Comparison of ENCODE assay signal across 28 mouse cellular contexts in the genomic region with DNA sequence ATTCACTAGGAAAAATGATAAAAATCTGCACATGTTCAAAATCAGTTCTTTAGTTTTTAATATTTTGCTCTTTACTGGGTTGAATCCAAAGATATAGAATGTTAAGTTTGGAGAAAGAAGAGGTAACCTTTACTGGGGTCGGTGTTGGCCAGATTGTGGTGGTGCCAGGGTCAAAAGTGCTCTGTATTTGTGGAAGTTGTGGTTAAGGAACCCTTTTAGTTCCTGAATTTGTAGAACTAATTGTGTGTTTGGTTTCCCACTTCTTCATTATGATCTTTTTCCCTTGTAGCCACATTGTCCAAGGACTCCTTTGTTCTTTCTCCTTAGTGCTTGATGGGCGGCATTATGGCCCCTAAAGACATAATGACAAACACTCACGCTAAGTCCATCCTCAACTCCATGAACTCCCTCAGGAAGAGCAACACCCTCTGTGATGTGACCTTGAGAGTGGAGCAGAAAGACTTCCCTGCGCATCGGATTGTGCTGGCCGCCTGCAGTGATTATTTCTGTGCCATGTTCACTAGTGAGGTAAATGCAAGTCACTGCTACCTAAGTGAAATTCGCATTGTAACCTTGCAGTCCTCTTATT. TPM values are rescaled to one million over a fixed set of nuclear protein-coding genes. Genes with fewer than 3 reads are reported as not detected.
A peak's percentile ranks its signal among the peaks of the same experiment; 100 is the strongest.
DNase-seq lines count a peak whose midpoint lies in the region; ATAC-seq lines count a peak whose summit lies in the region.
"Had no signal": no experiment of that assay in that cellular context is flagged by ENCODE, and none has a peak within 500 bp of the region (broad histone marks: within the 10 kb centered on the region; RNA-seq: fewer than 3 reads in every experiment).

No protein-coding gene starts in this region.

- H3K9ac ChIP-seq in liver, embryonic 16.5 days (ENCODE audit: low read depth, low read length) = no peak overlapping the region
- H3K9ac ChIP-seq: embryonic facial prominence, embryonic 12.5 days; forebrain, embryonic 15.5 days; heart, embryonic 12.5 days; hindbrain, embryonic 15.5 days; kidney, embryonic 15.5 days; limb, embryonic 13.5 days; lung, embryonic 15.5 days had no signal

- 79% methylated on average over 7 of the region's 7 CpGs for WGBS in liver, embryonic 16.5 days (ENCODE audit: insufficient replicate concordance)
- WGBS in embryonic facial prominence, embryonic 10.5 days = 92% methylated on average over 7 of the region's 7 CpGs

- peak overlapping the region; percentile 12; the same call in 1 of the 2 replicates for H3K4me2 ChIP-seq in liver, embryonic 16.5 days (ENCODE audit: low read depth, low read length)
- H3K4me2 ChIP-seq: embryonic facial prominence, embryonic 12.5 days; forebrain, embryonic 15.5 days; heart, embryonic 12.5 days; hindbrain, embryonic 15.5 days; kidney, embryonic 15.5 days; limb, embryonic 13.5 days; lung, embryonic 15.5 days; midbrain, embryonic 11.5 days had no signal

- no peaks in the 10 kb centered on the region for H3K9me3 ChIP-seq in liver, embryonic 16.5 days (replicated peaks; ENCODE audit: control insufficient read depth, low read length)
- H3K9me3 ChIP-seq in embryonic facial prominence, embryonic 10.5 days = no peaks in the 10 kb centered on the region
- H3K9me3 ChIP-seq: embryonic facial prominence, embryonic 12.5 days; forebrain, embryonic 15.5 days; heart, embryonic 12.5 days; hindbrain, embryonic 15.5 days; kidney, embryonic 15.5 days; limb, embryonic 13.5 days; lung, embryonic 15.5 days had no signal

- peak; percentile 9 for DNase-seq in lung, postnatal 36 days
- no peak for DNase-seq in lung, postnatal 14 days
- DNase-seq in left cerebral cortex, postnatal 25 days (ENCODE audit: low spot score in 2 of 2) = no peak
- DNase-seq in embryonic facial prominence, embryonic 10.5 days (ENCODE audit: low spot score) = no peak
- no peak for DNase-seq in urinary bladder, postnatal 25 days (ENCODE audit: low spot score)
- DNase-seq: adrenal gland, postnatal 14 days; B cell, adult 2 months; cerebellum, adult 11-12 months; cerebellum, adult 9-11 months; gastrocnemius, postnatal 25 days; heart, adult 2 months; kidney, adult 11 months; kidney, postnatal 25 days; thymus, adult 2 months; thymus, postnatal 4 days had no signal

- intact Hi-C loops in left cerebral cortex, postnatal 25 days (cut with DNase I) = no loop called here

- H3K4me3 ChIP-seq in liver, embryonic 16.5 days (ENCODE audit: low read depth, low read length) = no peak overlapping the region
- no peak overlapping the region for H3K4me3 ChIP-seq in embryonic facial prominence, embryonic 10.5 days
- H3K4me3 ChIP-seq: embryonic facial prominence, embryonic 12.5 days; forebrain, embryonic 15.5 days; heart, adult 2 months; heart, embryonic 12.5 days; hindbrain, embryonic 15.5 days; kidney, embryonic 15.5 days; limb, embryonic 13.5 days; lung, embryonic 15.5 days had no signal

- peaks cover 44% of the 10 kb centered on the region for H3K4me1 ChIP-seq in liver, embryonic 16.5 days (ENCODE audit: control insufficient read depth, low read depth, low read length)
- H3K4me1 ChIP-seq in embryonic facial prominence, embryonic 10.5 days = peaks cover 19% of the 10 kb centered on the region

- H3K36me3 ChIP-seq in liver, embryonic 16.5 days (ENCODE audit: control insufficient read depth, insufficient read depth) = peaks cover 27% of the 10 kb centered on the region
- H3K36me3 ChIP-seq in embryonic facial prominence, embryonic 10.5 days (replicated peaks) = peaks cover 50% of the 10 kb centered on the region

- H3K27me3 ChIP-seq in liver, embryonic 16.5 days (ENCODE audit: control insufficient read depth, insufficient read depth, low read depth, low read length) = no peaks in the 10 kb centered on the region
- no peaks in the 10 kb centered on the region for H3K27me3 ChIP-seq in embryonic facial prominence, embryonic 10.5 days (replicated peaks; ENCODE audit: low read depth, poor library complexity, severe bottlenecking)
- H3K27me3 ChIP-seq: embryonic facial prominence, embryonic 12.5 days; heart, embryonic 12.5 days; hindbrain, embryonic 15.5 days; limb, embryonic 13.5 days; lung, embryonic 15.5 days had no signal

- peak overlapping the region; percentile 51 for H3K27ac ChIP-seq in liver, embryonic 16.5 days (ENCODE audit: low read length)
- no peak overlapping the region for H3K27ac ChIP-seq in embryonic facial prominence, embryonic 10.5 days (replicated peaks)
- H3K27ac ChIP-seq: embryonic facial prominence, embryonic 12.5 days; forebrain, embryonic 15.5 days; heart, adult 2 months; hindbrain, embryonic 15.5 days; kidney, embryonic 15.5 days; limb, embryonic 13.5 days; lung, embryonic 15.5 days; macrophage had no signal

- 0 out of 2 replicates have a peak, but pooled peaks have one; percentile 18 for ATAC-seq in common myeloid progenitor, adult 5-6 weeks (replicated peaks; ENCODE audit: low read depth, poor library complexity, severe bottlenecking)
- no peak for ATAC-seq in liver, embryonic 16.5 days (ENCODE audit: low read depth)
- peak; percentile 40; the same call in 1 of the 2 replicates for ATAC-seq in monocyte, adult 5-6 weeks (replicated peaks; ENCODE audit: insufficient number of reproducible peaks, low FRiP score, low TSS enrichment, poor library complexity, severe bottlenecking)
- ATAC-seq: forebrain, embryonic 15.5 days; inflammation-experienced regulatory T-cells, adult 6 months had no signal

RNA-seq across cellular contexts. Expression of a gene that starts 2.9 kb away (rescaled TPM):
- total RNA-seq in common myeloid progenitor, adult 5-6 weeks (2017) = 21.8 and 28.1 TPM in 2 replicates
- polyA plus RNA-seq in liver, embryonic 16.5 days (2015; fragmentation: Nextera tagmentation; extraction: Ambion mirVana) = 33.5 and 34.9 TPM in 2 replicates
- total RNA-seq in monocyte, adult 5-6 weeks (2017) = 21.9 to 33.3 TPM (median 32.5 TPM) in 3 replicates
- 10 to 100 TPM; 37.1 to 37.7 TPM for total RNA-seq in left cerebral cortex, postnatal 25 days (2021)
- polyA plus RNA-seq in embryonic facial prominence, embryonic 10.5 days (2016; fragmentation: Nextera tagmentation; extraction: Ambion mirVana) = 39.1 and 42.6 TPM in 2 replicates

RNA-seq across cellular contexts. Expression of a gene that starts 36.2 kb away (rescaled TPM):
- total RNA-seq in common myeloid progenitor, adult 5-6 weeks (2017) = 15.2 and 18.3 TPM in 2 replicates
- 15.0 and 15.8 TPM in 2 replicates for polyA plus RNA-seq in liver, embryonic 16.5 days (2015; fragmentation: Nextera tagmentation; extraction: Ambion mirVana)
- 20.7 to 26.9 TPM (median 26.7 TPM) in 3 replicates for total RNA-seq in monocyte, adult 5-6 weeks (2017)
- total RNA-seq in left cerebral cortex, postnatal 25 days (2021) = 10 to 100 TPM; 30.6 to 31.8 TPM
- 40.9 and 41.8 TPM in 2 replicates for polyA plus RNA-seq in embryonic facial prominence, embryonic 10.5 days (2016; fragmentation: Nextera tagmentation; extraction: Ambion mirVana)

RNA-seq across cellular contexts. Expression of a gene that starts 43.1 kb away (rescaled TPM):
- total RNA-seq in common myeloid progenitor, adult 5-6 weeks (2017) = 29.5 and 36.4 TPM in 2 replicates
- 163 and 174 TPM in 2 replicates for polyA plus RNA-seq in liver, embryonic 16.5 days (2015; fragmentation: Nextera tagmentation; extraction: Ambion mirVana)
- 133 to 190 TPM (median 182 TPM) in 3 replicates for total RNA-seq in monocyte, adult 5-6 weeks (2017)
- 10 to 100 TPM; 62.3 to 63.5 TPM for total RNA-seq in left cerebral cortex, postnatal 25 days (2021)
- 75.8 and 76.2 TPM in 2 replicates for polyA plus RNA-seq in embryonic facial prominence, embryonic 10.5 days (2016; fragmentation: Nextera tagmentation; extraction: Ambion mirVana)

RNA-seq across cellular contexts. Expression of a gene that starts 52.9 kb away (rescaled TPM):
- total RNA-seq in common myeloid progenitor, adult 5-6 weeks (2017) = 22.5 and 23.4 TPM in 2 replicates
- polyA plus RNA-seq in liver, embryonic 16.5 days (2015; fragmentation: Nextera tagmentation; extraction: Ambion mirVana) = 18.3 and 19.2 TPM in 2 replicates
- total RNA-seq in monocyte, adult 5-6 weeks (2017) = 56.4 to 76.4 TPM (median 62.0 TPM) in 3 replicates
- 10 to 100 TPM; 15.8 to 16.6 TPM for total RNA-seq in left cerebral cortex, postnatal 25 days (2021)
- 37.0 and 37.3 TPM in 2 replicates for polyA plus RNA-seq in embryonic facial prominence, embryonic 10.5 days (2016; fragmentation: Nextera tagmentation; extraction: Ambion mirVana)
